Mouse (Mus musculus) MEL (cell line): ENCODE data around the gene Tbc1d16. TPM values are rescaled to one million over a fixed set of nuclear protein-coding genes. Genes with fewer than 3 reads are reported as not detected.

Source experiments
- DNase-seq: peaks from one replicate; pipeline ENCODE4 v3.0.0; 2011; ENCODE audit warnings: low read depth, low spot score
- H3K27ac ChIP-seq: 2 replicates; pipeline ENCODE4 v1.5.1; 2012; ENCODE audit warnings: low read depth, mild to moderate bottlenecking, control low read depth, low read length, moderate library complexity; ENCODE audit not compliant: control insufficient read depth
- H3K27me3 ChIP-seq, 2 experiments: fragments of 150-350 bp in 1 of 2; sonication (generic) in 1 of 2; 2 replicates each; pipeline ENCODE4 v1.6.1; 2012; ENCODE audit warnings: low read length in 2 of 2, mild to moderate bottlenecking in 2 of 2, improper control_type of control experiment in 1 of 2, moderate library complexity in 1 of 2; ENCODE audit not compliant: insufficient read depth in 2 of 2, control insufficient read depth in 1 of 2
- H3K36me3 ChIP-seq, 2 experiments: 2 replicates each; pipeline ENCODE4 v1.6.1; 2012 to 2014; ENCODE audit warnings: low read length in 2 of 2, improper control_type of control experiment in 1 of 2, inconsistent platforms in 1 of 2, mild to moderate bottlenecking in 1 of 2; ENCODE audit not compliant: insufficient read depth in 2 of 2, control insufficient read depth in 1 of 2
- H3K4me1 ChIP-seq, 2 experiments: fragments of 150-350 bp in 1 of 2; sonication (generic) in 1 of 2; 2 replicates each; pipeline ENCODE4 v1.6.1; 2012; ENCODE audit warnings: low read length in 2 of 2, improper control_type of control experiment in 1 of 2, mild to moderate bottlenecking in 1 of 2; ENCODE audit not compliant: insufficient read depth in 2 of 2, control insufficient read depth in 1 of 2
- H3K4me3 ChIP-seq, 2 experiments: fragments of 150-350 bp in 1 of 2; sonication (generic) in 1 of 2; 2 replicates each; pipeline ENCODE4 v1.5.1; 2012; ENCODE audit warnings: low read depth in 2 of 2, low read length in 2 of 2, mild to moderate bottlenecking in 2 of 2, moderate library complexity in 2 of 2, control low read depth in 1 of 2, improper control_type of control experiment in 1 of 2; ENCODE audit not compliant: control insufficient read depth in 1 of 2, insufficient read depth in 1 of 2
- H3K79me2 ChIP-seq: 2 replicates; pipeline ENCODE4 v1.6.1; 2012; ENCODE audit warnings: mild to moderate bottlenecking, low read length, moderate library complexity; ENCODE audit not compliant: control insufficient read depth, poor library complexity, insufficient read depth
- H3K9ac ChIP-seq: 2 replicates; pipeline ENCODE4 v1.6.1; 2012; ENCODE audit warnings: low read depth, mild to moderate bottlenecking, control low read depth, low read length, moderate library complexity; ENCODE audit not compliant: control insufficient read depth, poor library complexity, severe bottlenecking
- H3K9me3 ChIP-seq: fragments of 150-350 bp; sonication (generic); replicated peaks from 2 replicates; pipeline ENCODE4 v1.6.1; 2012; ENCODE audit warnings: mild to moderate bottlenecking, low read length, improper control_type of control experiment, moderate library complexity; ENCODE audit not compliant: insufficient read depth
- CHD2 ChIP-seq: IDR thresholded peaks from 2 replicates; pipeline ENCODE4 v1.6.1; 2011; ENCODE audit warnings: low read length, improper control_type of control experiment
- GATA1 ChIP-seq: IDR thresholded peaks from 2 replicates; pipeline ENCODE4 v1.6.1; 2011; ENCODE audit warnings: low read depth, low read length, improper control_type of control experiment
- HCFC1 ChIP-seq: IDR thresholded peaks from 2 replicates; pipeline ENCODE4 v1.6.1; 2012; ENCODE audit warnings: low read depth, mild to moderate bottlenecking, inconsistent platforms, low read length, improper control_type of control experiment, moderate library complexity
- JUND ChIP-seq: IDR thresholded peaks from 2 replicates; pipeline ENCODE4 v1.6.1; 2011; ENCODE audit warnings: low read depth, mild to moderate bottlenecking, improper control_type of control experiment, low read length
- MAZ ChIP-seq: IDR thresholded peaks from 2 replicates; pipeline ENCODE4 v1.6.1; 2012; ENCODE audit warnings: low read depth, mild to moderate bottlenecking, inconsistent platforms, low read length, improper control_type of control experiment
- MYB ChIP-seq: IDR thresholded peaks from 2 replicates; pipeline ENCODE4 v1.6.1; 2011; ENCODE audit warnings: mild to moderate bottlenecking, low read depth, low read length, improper control_type of control experiment
- MYC ChIP-seq: IDR thresholded peaks from 2 replicates; pipeline ENCODE4 v1.6.1; 2011; ENCODE audit warnings: low read depth, mild to moderate bottlenecking, low read length, improper control_type of control experiment, moderate library complexity
- NELFE ChIP-seq: IDR thresholded peaks from 2 replicates; pipeline ENCODE4 v1.6.1; 2011; ENCODE audit warnings: low read depth, low read length, improper control_type of control experiment
- POLR2A ChIP-seq, 2 experiments: IDR thresholded peaks; 2 replicates each; pipeline ENCODE4 v1.6.1; 2011 to 2012; ENCODE audit warnings: low read length in 2 of 2, mild to moderate bottlenecking in 2 of 2, control low read depth in 1 of 2, improper control_type of control experiment in 1 of 2, low read depth in 1 of 2, moderate library complexity in 1 of 2; ENCODE audit not compliant: control insufficient read depth in 1 of 2, insufficient read depth in 1 of 2, poor library complexity in 1 of 2
- RAD21 ChIP-seq: IDR thresholded peaks from 2 replicates; pipeline ENCODE4 v1.6.1; 2011; ENCODE audit warnings: mild to moderate bottlenecking, low read depth, low read length, improper control_type of control experiment
- RCOR1 ChIP-seq: IDR thresholded peaks from 2 replicates; pipeline ENCODE4 v1.6.1; 2012; ENCODE audit warnings: low read depth, mild to moderate bottlenecking, inconsistent platforms, low read length, improper control_type of control experiment
- SIN3A ChIP-seq: IDR thresholded peaks from 2 replicates; pipeline ENCODE4 v1.6.1; 2012; ENCODE audit warnings: low read length, improper control_type of control experiment, inconsistent platforms
- TCF12 ChIP-seq: IDR thresholded peaks from 2 replicates; pipeline ENCODE4 v1.6.1; 2014; ENCODE audit warnings: low read depth, mild to moderate bottlenecking, inconsistent platforms, low read length, improper control_type of control experiment, moderate library complexity
- USF1 ChIP-seq: IDR thresholded peaks from 2 replicates; pipeline ENCODE4 v1.6.1; 2014; ENCODE audit warnings: low read depth, mild to moderate bottlenecking, inconsistent platforms, low read length, improper control_type of control experiment, moderate library complexity
- USF2 ChIP-seq, 2 experiments: IDR thresholded peaks; 2 replicates each; pipeline ENCODE4 v1.6.1; 2011 to 2012; ENCODE audit warnings: improper control_type of control experiment in 2 of 2, low read length in 2 of 2, borderline replicate concordance in 1 of 2, inconsistent platforms in 1 of 2, low read depth in 1 of 2, mild to moderate bottlenecking in 1 of 2; ENCODE audit not compliant: insufficient read depth in 1 of 2
- ZC3H11A ChIP-seq: IDR thresholded peaks from 2 replicates; pipeline ENCODE4 v1.6.1; 2012; ENCODE audit warnings: low read depth, mild to moderate bottlenecking, inconsistent platforms, low read length, improper control_type of control experiment
- ZKSCAN1 ChIP-seq: IDR thresholded peaks from 2 replicates; pipeline ENCODE4 v1.6.1; 2012; ENCODE audit warnings: low read depth, mild to moderate bottlenecking, inconsistent platforms, low read length, improper control_type of control experiment, moderate library complexity
- ZMIZ1 ChIP-seq: IDR thresholded peaks from 2 replicates; pipeline ENCODE4 v1.6.1; 2012; ENCODE audit warnings: low read depth, mild to moderate bottlenecking, inconsistent platforms, low read length, improper control_type of control experiment, moderate library complexity
- polyA plus RNA-seq, 2 experiments: library from polyadenylated mRNA; stranded (reverse) in 1 of 2; unstranded in 1 of 2; fragments of >175 nt in 1 of 2; fragments of >200 nt in 1 of 2; gene quantifications; 2 replicates each; pipeline versions ENCODE4 v1.2.1 to v1.2.4; 2012; ENCODE audit warnings: low replicate concordance in 2 of 2, low read depth in 1 of 2; ENCODE audit not compliant: insufficient read length in 2 of 2, insufficient read depth in 1 of 2, missing spikeins in 1 of 2
- total RNA-seq: library from RNA; depleted of rRNA; stranded (reverse); fragments of 300-350 nt; gene quantifications from 2 replicates; pipeline ENCODE4 v1.2.3, GENCODE M21; 2012

Gene Tbc1d16
- total and polyA plus RNA-seq, 3 experiments, result 13.6 to 19.2 TPM; not detected in 1

DNA sequence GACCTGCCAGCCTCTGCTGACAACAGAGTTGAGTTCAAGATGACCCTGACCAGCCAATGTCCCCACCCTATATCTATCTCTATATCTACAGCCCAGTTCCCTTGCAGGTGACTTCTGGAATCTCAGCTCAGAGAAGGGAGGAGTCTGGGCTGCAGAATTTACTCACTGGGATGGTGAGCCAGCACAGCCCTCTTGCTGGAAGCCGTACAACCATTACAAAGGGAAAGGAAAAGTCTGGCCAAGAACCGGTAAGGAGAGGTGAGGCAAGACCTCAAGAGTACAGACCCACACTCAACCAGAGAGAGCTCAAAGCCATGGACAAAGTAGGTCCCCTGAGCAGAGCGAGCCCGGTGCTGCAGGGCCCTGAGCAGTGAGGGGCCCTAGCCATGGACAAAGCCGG lies 36.1 kb downstream of the Tbc1d16 start:
- Histone ChIP-seq H3K4me3 (no peak overlapping the region), H3K27ac (no peak overlapping the region), H3K9me3 (no peaks in the 10 kb centered on the region), H3K36me3 (no peaks in the 10 kb centered on the region), H3K9ac (no peak overlapping the region), H3K79me2 (no peaks in the 10 kb centered on the region), H3K27me3 (no peaks in the 10 kb centered on the region), H3K4me1 (no peaks in the 10 kb centered on the region; a peak in 1 of 4 replicates)
- no peak for DNase-seq
- TF ChIP-seq TCF12, result no peak
- TF ChIP-seq JUND, result no peak
- TF ChIP-seq ZMIZ1, result no peak
- no peak for TF ChIP-seq USF1
- no peak for TF ChIP-seq RAD21
- no peak for TF ChIP-seq ZKSCAN1

DNA sequence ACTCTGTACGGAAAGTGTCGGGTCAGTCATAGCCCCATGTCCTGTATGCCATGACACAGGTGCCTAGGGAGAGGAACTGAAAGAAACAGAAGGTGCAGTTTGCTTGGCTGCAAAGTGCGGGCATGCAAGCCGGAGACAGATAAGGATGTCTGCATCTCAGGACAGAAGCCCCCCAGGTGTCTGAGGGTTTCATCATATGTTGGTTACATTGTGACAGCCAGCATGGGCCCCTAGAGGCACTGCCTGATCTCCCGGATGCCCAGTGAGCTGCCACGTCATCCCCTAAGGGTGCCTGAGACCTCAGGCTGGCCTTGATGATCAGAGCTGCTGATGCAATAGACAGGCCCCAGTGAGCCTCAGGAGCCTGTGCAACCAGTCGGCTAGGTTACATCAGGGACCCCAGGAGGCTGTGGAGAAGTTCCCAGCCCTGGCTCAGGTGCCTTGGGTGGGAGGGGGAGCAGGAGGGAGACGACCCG lies 36.7 kb downstream of the Tbc1d16 start:
- Histone ChIP-seq H3K36me3 (no peaks in the 10 kb centered on the region), H3K9me3 (no peaks in the 10 kb centered on the region), H3K4me1 (no peaks in the 10 kb centered on the region; a peak in 1 of 4 replicates), H3K27ac (no peak overlapping the region), H3K4me3 (no peak overlapping the region), H3K27me3 (no peaks in the 10 kb centered on the region), H3K79me2 (no peaks in the 10 kb centered on the region), H3K9ac (no peak overlapping the region)
- no peak for DNase-seq
- no peak for TF ChIP-seq USF1
- TF ChIP-seq TCF12, result no peak
- no peak for TF ChIP-seq MYB
- TF ChIP-seq ZC3H11A, result no peak
- TF ChIP-seq MAZ, result no peak
- no peak for TF ChIP-seq MYC
- no peak for TF ChIP-seq ZMIZ1
- no peak for TF ChIP-seq POLR2A (IDR thresholded peaks at IDR 0.05; ENCODE audit: control insufficient read depth in 1 of 2, insufficient read depth in 1 of 2, low read depth in 1 of 2, low read length in 2 of 2, poor library complexity in 1 of 2)
- TF ChIP-seq GATA1, result no peak
- no peak for TF ChIP-seq HCFC1
- TF ChIP-seq RCOR1, result no peak
- TF ChIP-seq USF2 (IDR thresholded peaks at IDR 0.05; ENCODE audit: borderline replicate concordance in 1 of 2, insufficient read depth in 1 of 2, low read depth in 1 of 2, low read length in 2 of 2), result no peak
- no peak for TF ChIP-seq SIN3A
- no peak for TF ChIP-seq CHD2
- no peak for TF ChIP-seq NELFE
